Mouse (Mus musculus): ENCODE results near the gene Wapl.

Gene Wapl

GRCm38 (mm10) chr14:34673395-34674228 is at the start of gene Wapl:
Gene Wapl, plus strand, starts transcription at chr14:34673928.
- in situ Hi-C loops (cut with MboI; ENCODE audit: low pct_unique_long_range_greater_than_20kb in 1 of 2, low sequenced_read_pairs in 2 of 2, unreplicated experiment in 1 of 2), result no loop called here

- in situ Hi-C loops (cut with MboI; ENCODE audit: low pct_unique_long_range_greater_than_20kb in 1 of 2, low sequenced_read_pairs in 2 of 2, unreplicated experiment in 1 of 2), result loop anchor here in 1 of 2 experiments (5.0 kb wide), 1 partner anchor 40 kb away; no protein-coding TSS in a partner anchor
These were observed 46.9 kb upstream of the Wapl start for GRCm38 (mm10) chr14:34626824-34627223.

GRCm38 (mm10) chr14:34632722-34633448 is 40.8 kb upstream of the Wapl start:
- in situ Hi-C loops (cut with MboI; ENCODE audit: low pct_unique_long_range_greater_than_20kb in 1 of 2, low sequenced_read_pairs in 2 of 2, unreplicated experiment in 1 of 2), result no loop called here

- in situ Hi-C loops (cut with MboI; ENCODE audit: low pct_unique_long_range_greater_than_20kb in 1 of 2, low sequenced_read_pairs in 2 of 2, unreplicated experiment in 1 of 2), result no loop called here
These were observed 38.5 kb upstream of the Wapl start for GRCm38 (mm10) chr14:34635192-34635591.

GRCm38 (mm10) chr14:34635721-34636120 is 38.0 kb upstream of the Wapl start:
- in situ Hi-C loops (cut with MboI; ENCODE audit: low pct_unique_long_range_greater_than_20kb in 1 of 2, low sequenced_read_pairs in 2 of 2, unreplicated experiment in 1 of 2), result no loop called here

GRCm38 (mm10) chr14:34644140-34644539 is 29.6 kb upstream of the Wapl start:
- in situ Hi-C loops (cut with MboI; ENCODE audit: low pct_unique_long_range_greater_than_20kb in 1 of 2, low sequenced_read_pairs in 2 of 2, unreplicated experiment in 1 of 2), result no loop called here

- in situ Hi-C loops (cut with MboI; ENCODE audit: low pct_unique_long_range_greater_than_20kb in 1 of 2, low sequenced_read_pairs in 2 of 2, unreplicated experiment in 1 of 2), result no loop called here
These were observed 25.8 kb upstream of the Wapl start for GRCm38 (mm10) chr14:34647870-34648475.

- in situ Hi-C loops (cut with MboI; ENCODE audit: low pct_unique_long_range_greater_than_20kb in 1 of 2, low sequenced_read_pairs in 2 of 2, unreplicated experiment in 1 of 2), result no loop called here
These were observed 16.6 kb upstream of the Wapl start for GRCm38 (mm10) chr14:34657131-34657530.

GRCm38 (mm10) chr14:34660351-34660787 is 13.4 kb upstream of the Wapl start:
- in situ Hi-C loops (cut with MboI; ENCODE audit: low pct_unique_long_range_greater_than_20kb in 1 of 2, low sequenced_read_pairs in 2 of 2, unreplicated experiment in 1 of 2), result no loop called here

- in situ Hi-C loops (cut with MboI; ENCODE audit: low pct_unique_long_range_greater_than_20kb in 1 of 2, low sequenced_read_pairs in 2 of 2, unreplicated experiment in 1 of 2), result no loop called here
These were observed 12.7 kb upstream of the Wapl start for GRCm38 (mm10) chr14:34660788-34661591.

- in situ Hi-C loops (cut with MboI; ENCODE audit: low pct_unique_long_range_greater_than_20kb in 1 of 2, low sequenced_read_pairs in 2 of 2, unreplicated experiment in 1 of 2), result no loop called here
These were observed 11.9 kb upstream of the Wapl start for GRCm38 (mm10) chr14:34661621-34662477.

GRCm38 (mm10) chr14:34662478-34662826 is 11.3 kb upstream of the Wapl start:
- in situ Hi-C loops (cut with MboI; ENCODE audit: low pct_unique_long_range_greater_than_20kb in 1 of 2, low sequenced_read_pairs in 2 of 2, unreplicated experiment in 1 of 2), result no loop called here

- in situ Hi-C loops (cut with MboI; ENCODE audit: low pct_unique_long_range_greater_than_20kb in 1 of 2, low sequenced_read_pairs in 2 of 2, unreplicated experiment in 1 of 2), result no loop called here
These were observed 10.3 kb upstream of the Wapl start for GRCm38 (mm10) chr14:34663381-34663780.

- in situ Hi-C loops (cut with MboI; ENCODE audit: low pct_unique_long_range_greater_than_20kb in 1 of 2, low sequenced_read_pairs in 2 of 2, unreplicated experiment in 1 of 2), result loop anchor here in 1 of 2 experiments (5.0 kb wide), 1 partner anchor 42 kb away; no protein-coding TSS in a partner anchor
These were observed 4.6 kb upstream of the Wapl start for GRCm38 (mm10) chr14:34669082-34669481.

- in situ Hi-C loops (cut with MboI; ENCODE audit: low pct_unique_long_range_greater_than_20kb in 1 of 2, low sequenced_read_pairs in 2 of 2, unreplicated experiment in 1 of 2), result no loop called here
These were observed 3.5 kb upstream of the Wapl start for GRCm38 (mm10) chr14:34670256-34670655.

GRCm38 (mm10) chr14:34674229-34674791 is 582 bp downstream of the Wapl start:
- in situ Hi-C loops (cut with MboI; ENCODE audit: low pct_unique_long_range_greater_than_20kb in 1 of 2, low sequenced_read_pairs in 2 of 2, unreplicated experiment in 1 of 2), result no loop called here

- in situ Hi-C loops (cut with MboI; ENCODE audit: low pct_unique_long_range_greater_than_20kb in 1 of 2, low sequenced_read_pairs in 2 of 2, unreplicated experiment in 1 of 2), result no loop called here
These were observed 1.2 kb downstream of the Wapl start for GRCm38 (mm10) chr14:34674932-34675331.

Data from mouse embryonic stem cell (cell line).